Mouse (Mus musculus) kidney, adult 2 months (tissue): ENCODE measurements around the gene Dars.

Source experiments
- CTCF ChIP-seq: fragments of 200-500 bp; conservative IDR thresholded peaks from 2 replicates; pipeline ENCODE4 v1.5.1; 2011; ENCODE audit warnings: low read depth, mild to moderate bottlenecking, control low read depth, low read length, moderate library complexity, mixed read lengths; ENCODE audit not compliant: insufficient read depth, insufficient read length
- POLR2A ChIP-seq: fragments of 200-500 bp; IDR thresholded peaks from one replicate; pipeline ENCODE4 v1.6.1; 2011; ENCODE audit warnings: low read depth, low read length, control low read depth

- TF ChIP-seq CTCF = peak; percentile 37; the same call in 1 of the 2 replicates
- no peak for TF ChIP-seq POLR2A
Measured at GRCm38 (mm10) chr1:128368732-128369441, 48.3 kb downstream of the Dars start.
